Mouse (Mus musculus): ENCODE measurements around the gene Sox10. TPM values are rescaled to one million over a fixed set of nuclear protein-coding genes. Genes with fewer than 3 reads are reported as not detected.

The Sox10 gene
- total and polyA plus RNA-seq, 2 experiments, result not detected

- Histone ChIP-seq H3K36me3 (ENCODE audit: control insufficient read depth, insufficient read depth, low read length) (no peaks in the 10 kb centered on the region), H3K4me1 (ENCODE audit: control insufficient read depth, insufficient read depth, low read length) (peaks cover 11% of the 10 kb centered on the region), H3K79me2 (ENCODE audit: control insufficient read depth, insufficient read depth, low read length) (peaks cover 16% of the 10 kb centered on the region), H3K9ac (ENCODE audit: low read depth, low read length) (peak within 1 kb of the TSS; percentile 98), H3K27ac (replicated peaks; ENCODE audit: insufficient read depth, low read depth, low read length) (peak within 1 kb of the TSS; percentile 68), H3K27me3 (ENCODE audit: control insufficient read depth, insufficient read depth, low read length) (no peaks in the 10 kb centered on the region), H3K4me3 (ENCODE audit: insufficient read depth, low read depth, low read length) (peak within 1 kb of the TSS; percentile 94)
- TF ChIP-seq POLR2A (IDR thresholded peaks at IDR 0.05; ENCODE audit: extremely low read depth, insufficient read depth, low read length) (peak; percentile 61; the same call in 1 of the 2 replicates), CTCF (IDR thresholded peaks at IDR 0.05; ENCODE audit: low read depth, low read length) (no peak)
- WGBS, result 3% methylated on average over 72 of the region's 85 CpGs
- DNase-seq (ENCODE audit: extremely low read depth, low read depth, low spot score), result peak; percentile 60
These were observed 56.4 kb downstream of the Sox10 start, which contains the start of gene Micall1 for GRCm38 (mm10) chr15:79108421-79109320. Micall1 (plus strand) TSS chr15:79108898.

DNA sequence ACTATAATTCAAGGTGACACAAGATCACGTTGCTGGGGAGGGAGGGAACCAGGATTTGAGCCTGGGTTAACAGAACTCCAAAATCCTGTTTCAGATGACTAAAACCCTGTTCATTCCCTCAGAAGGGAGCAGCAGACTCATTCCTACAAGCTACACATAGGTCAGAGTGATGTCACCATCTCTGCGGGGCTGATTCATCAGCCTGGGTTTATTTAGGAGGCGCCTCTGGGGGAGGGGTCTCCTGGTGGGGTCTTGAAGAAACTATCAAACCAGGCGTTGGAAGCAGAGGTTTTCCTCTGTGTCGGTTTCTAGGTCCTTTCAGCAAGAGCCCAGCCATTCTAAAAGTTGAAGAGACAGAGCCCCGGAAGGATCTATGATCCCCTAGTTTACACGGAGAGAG is 57.1 kb downstream of the Sox10 start:
- H3K4me1 ChIP-seq (ENCODE audit: control insufficient read depth, insufficient read depth, low read length), result peaks cover 11% of the 10 kb centered on the region
- H3K27ac ChIP-seq (replicated peaks; ENCODE audit: insufficient read depth, low read depth, low read length), result no peak overlapping the region
- no peak overlapping the region for H3K9ac ChIP-seq (ENCODE audit: low read depth, low read length)
- TF ChIP-seq CTCF (IDR thresholded peaks at IDR 0.05; ENCODE audit: low read depth, low read length) (no peak), POLR2A (IDR thresholded peaks at IDR 0.05; ENCODE audit: extremely low read depth, insufficient read depth, low read length) (no peak)
- WGBS, result 66% methylated on average over 7 of the region's 7 CpGs
- no peak for DNase-seq (ENCODE audit: extremely low read depth, low read depth, low spot score)
- no peaks in the 10 kb centered on the region for H3K36me3 ChIP-seq (ENCODE audit: control insufficient read depth, insufficient read depth, low read length)
- no peaks in the 10 kb centered on the region for H3K27me3 ChIP-seq (ENCODE audit: control insufficient read depth, insufficient read depth, low read length)
- no peak overlapping the region for H3K4me3 ChIP-seq (ENCODE audit: insufficient read depth, low read depth, low read length)
- H3K79me2 ChIP-seq (ENCODE audit: control insufficient read depth, insufficient read depth, low read length), result peaks cover 16% of the 10 kb centered on the region

DNA sequence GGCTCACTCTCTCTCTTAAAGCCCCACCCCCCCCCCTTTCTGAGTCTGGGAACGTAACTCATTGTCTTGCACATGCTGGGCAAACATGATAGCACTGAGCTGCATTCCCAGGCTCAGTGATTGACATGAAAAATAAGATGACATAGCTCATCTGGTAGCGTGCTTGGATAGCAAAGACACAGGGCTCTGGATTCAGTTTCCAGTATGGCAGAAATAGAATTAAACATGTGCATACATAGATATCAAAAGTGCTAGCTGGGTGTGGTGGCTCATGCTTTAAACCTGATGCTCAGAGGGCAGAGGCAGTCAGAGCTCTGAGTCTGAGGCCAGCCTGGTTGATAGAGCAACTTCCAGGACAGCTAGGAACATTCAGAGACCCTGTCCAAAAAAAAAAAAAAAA is 59.2 kb downstream of the Sox10 start:
- no peaks in the 10 kb centered on the region for H3K36me3 ChIP-seq (ENCODE audit: control insufficient read depth, insufficient read depth, low read length)
- no peak for DNase-seq (ENCODE audit: extremely low read depth, low read depth, low spot score)
- H3K27me3 ChIP-seq (ENCODE audit: control insufficient read depth, insufficient read depth, low read length), result no peaks in the 10 kb centered on the region
- H3K4me3 ChIP-seq (ENCODE audit: insufficient read depth, low read depth, low read length), result no peak overlapping the region
- no peak overlapping the region for H3K27ac ChIP-seq (replicated peaks; ENCODE audit: insufficient read depth, low read depth, low read length)
- WGBS, result 94% methylated on average over 2 of the region's 2 CpGs
- H3K79me2 ChIP-seq (ENCODE audit: control insufficient read depth, insufficient read depth, low read length), result peaks cover 6% of the 10 kb centered on the region
- no peak for TF ChIP-seq CTCF (IDR thresholded peaks at IDR 0.05; ENCODE audit: low read depth, low read length)
- no peak for TF ChIP-seq POLR2A (IDR thresholded peaks at IDR 0.05; ENCODE audit: extremely low read depth, insufficient read depth, low read length)
- no peak overlapping the region for H3K9ac ChIP-seq (ENCODE audit: low read depth, low read length)
- peaks cover 7% of the 10 kb centered on the region for H3K4me1 ChIP-seq (ENCODE audit: control insufficient read depth, insufficient read depth, low read length)

Other genes with a start within 250 kb of the Sox10 start
- gene Lgals1, start 238.5 kb downstream of the Sox10 start, total RNA-seq (2014; rRNA removed), result 23.2 and 31.6 TPM in 2 replicates
- 25.2 and 26.9 TPM in 2 replicates for gene Lgals1, start 238.5 kb downstream of the Sox10 start, polyA plus RNA-seq (2012; rRNA removed)
- gene Nol12, start 230.3 kb downstream of the Sox10 start, total RNA-seq (2014; rRNA removed), result 4.0 and 5.3 TPM in 2 replicates
- gene Nol12, start 230.3 kb downstream of the Sox10 start, polyA plus RNA-seq (2012; rRNA removed), result 10.3 and 13.1 TPM in 2 replicates
- gene Triobp, start 217.5 kb downstream of the Sox10 start, total RNA-seq (2014; rRNA removed), result 11.9 and 14.3 TPM in 2 replicates
- 19.9 and 24.3 TPM in 2 replicates for gene Triobp, start 217.5 kb downstream of the Sox10 start, polyA plus RNA-seq (2012; rRNA removed)
- gene H1f0, start 136.8 kb downstream of the Sox10 start, total RNA-seq (2014; rRNA removed), result 64.2 and 82.1 TPM in 2 replicates
- gene H1f0, start 136.8 kb downstream of the Sox10 start, polyA plus RNA-seq (2012; rRNA removed), result 68.0 and 79.0 TPM in 2 replicates
- not detected in 2 replicates for gene Galr3, start 123.4 kb downstream of the Sox10 start, total RNA-seq (2014; rRNA removed)
- gene Galr3, start 123.4 kb downstream of the Sox10 start, polyA plus RNA-seq (2012; rRNA removed), result 0.09 TPM in 1 of 2 replicates, not detected in the other
- gene Ankrd54, start 102.3 kb downstream of the Sox10 start, total RNA-seq (2014; rRNA removed), result 5.1 and 6.4 TPM in 2 replicates
- 22.5 and 27.1 TPM in 2 replicates for gene Ankrd54, start 102.3 kb downstream of the Sox10 start, polyA plus RNA-seq (2012; rRNA removed)
- gene Eif3l, start 90.1 kb downstream of the Sox10 start, total RNA-seq (2014; rRNA removed), result 82.1 and 94.2 TPM in 2 replicates
- gene Eif3l, start 90.1 kb downstream of the Sox10 start, polyA plus RNA-seq (2012; rRNA removed), result 98.3 and 103 TPM in 2 replicates
- 3.0 and 3.3 TPM in 2 replicates for gene Micall1, start 56.3 kb downstream of the Sox10 start, total RNA-seq (2014; rRNA removed)
- gene Micall1, start 56.3 kb downstream of the Sox10 start, polyA plus RNA-seq (2012; rRNA removed), result 6.2 and 8.9 TPM in 2 replicates
- gene Polr2f, start 24.2 kb downstream of the Sox10 start, total RNA-seq (2014; rRNA removed), result 29.2 and 36.0 TPM in 2 replicates
- 29.9 and 33.8 TPM in 2 replicates for gene Polr2f, start 24.2 kb downstream of the Sox10 start, polyA plus RNA-seq (2012; rRNA removed)
- gene 1700088E04Rik, start 24.0 kb downstream of the Sox10 start, total RNA-seq (2014; rRNA removed), result 0.65 and 0.67 TPM in 2 replicates
- 0.25 and 0.65 TPM in 2 replicates for gene 1700088E04Rik, start 24.0 kb downstream of the Sox10 start, polyA plus RNA-seq (2012; rRNA removed)
- 12.4 and 12.8 TPM in 2 replicates for gene Pick1, start 63.9 kb upstream of the Sox10 start, total RNA-seq (2014; rRNA removed)
- 15.4 and 18.5 TPM in 2 replicates for gene Pick1, start 63.9 kb upstream of the Sox10 start, polyA plus RNA-seq (2012; rRNA removed)
- gene Gm49486, start 64.2 kb upstream of the Sox10 start, total RNA-seq (2014; rRNA removed), result not detected in 2 replicates
- not detected in 2 replicates for gene Gm49486, start 64.2 kb upstream of the Sox10 start, polyA plus RNA-seq (2012; rRNA removed)
- not detected in 2 replicates for gene Slc16a8, start 89.5 kb upstream of the Sox10 start, total RNA-seq (2014; rRNA removed)
- not detected in 2 replicates for gene Slc16a8, start 89.5 kb upstream of the Sox10 start, polyA plus RNA-seq (2012; rRNA removed)
- 0.20 TPM in 1 of 2 replicates, not detected in the other for gene Baiap2l2, start 120.3 kb upstream of the Sox10 start, total RNA-seq (2014; rRNA removed)
- 0.31 and 0.51 TPM in 2 replicates for gene Baiap2l2, start 120.3 kb upstream of the Sox10 start, polyA plus RNA-seq (2012; rRNA removed)
- gene Pla2g6, start 163.2 kb upstream of the Sox10 start, total RNA-seq (2014; rRNA removed), result 16.3 and 29.3 TPM in 2 replicates
- 24.5 and 25.1 TPM in 2 replicates for gene Pla2g6, start 163.2 kb upstream of the Sox10 start, polyA plus RNA-seq (2012; rRNA removed)
- gene Maff, start 181.4 kb upstream of the Sox10 start, total RNA-seq (2014; rRNA removed), result 8.5 and 10.8 TPM in 2 replicates
- gene Maff, start 181.4 kb upstream of the Sox10 start, polyA plus RNA-seq (2012; rRNA removed), result 0.75 and 0.89 TPM in 2 replicates
- 6.0 and 10.1 TPM in 2 replicates for gene Tmem184b, start 238.3 kb upstream of the Sox10 start, total RNA-seq (2014; rRNA removed)
- 46.8 and 48.7 TPM in 2 replicates for gene Tmem184b, start 238.3 kb upstream of the Sox10 start, polyA plus RNA-seq (2012; rRNA removed)

Measured in liver, adult 2 months (tissue).